Mouse (Mus musculus) cerebellum, postnatal 4 days (tissue): ENCODE data around the gene B4galt7.
"Not testable (repeated sequence)": the region's sequence is repeated elsewhere in the genome, so short reads cannot be mapped to it uniquely, and the experiment has no call there.

Experiments used
- DNase-seq, 2 experiments: peaks; one replicate each; pipeline ENCODE4 v3.0.0; 2022; ENCODE audit warnings: low spot score in 2 of 2, mixed read lengths in 1 of 2

B4galt7 gene

GRCm38 (mm10) chr13:55596802-55597201, 2.9 kb upstream of the B4galt7 start:
- DNase-seq = no peak

- no peak for DNase-seq
These were observed 961 bp downstream of the B4galt7 start for GRCm38 (mm10) chr13:55600657-55601056.

GRCm38 (mm10) chr13:55601611-55602010, 1.9 kb downstream of the B4galt7 start:
- DNase-seq = peak; percentile 84 to 92

- no peak for DNase-seq
These were observed 4.9 kb downstream of the B4galt7 start for GRCm38 (mm10) chr13:55604606-55605005.

GRCm38 (mm10) chr13:55606899-55607623, 7.4 kb downstream of the B4galt7 start:
- DNase-seq = no peak

- no peak for DNase-seq
These were observed 7.9 kb downstream of the B4galt7 start for GRCm38 (mm10) chr13:55607624-55608006.

GRCm38 (mm10) chr13:55611996-55612395, 12.3 kb downstream of the B4galt7 start:
- no peak for DNase-seq

GRCm38 (mm10) chr13:55613471-55613870, 13.8 kb downstream of the B4galt7 start:
- no peak for DNase-seq

- DNase-seq = no peak
These were observed 19.6 kb downstream of the B4galt7 start for GRCm38 (mm10) chr13:55619328-55619727.

- DNase-seq = no peak
These were observed 20.6 kb downstream of the B4galt7 start for GRCm38 (mm10) chr13:55620275-55620674.

GRCm38 (mm10) chr13:55622156-55622648, 22.5 kb downstream of the B4galt7 start:
- DNase-seq = not testable (repeated sequence)

- peak; percentile 58 to 80 for DNase-seq
These were observed 23.2 kb downstream of the B4galt7 start, which contains the start of gene Caml for GRCm38 (mm10) chr13:55622649-55623541. TSS of gene Caml (plus strand) at chr13:55623005.

GRCm38 (mm10) chr13:55634639-55635127, 35.0 kb downstream of the B4galt7 start, which contains the start of gene Ddx46:
TSS of gene Ddx46 (plus strand) at chr13:55635027.
- peak; percentile 88 to 95 for DNase-seq

GRCm38 (mm10) chr13:55635146-55635571, 35.5 kb downstream of the B4galt7 start:
- DNase-seq = no peak

- DNase-seq = no peak
These were observed 36.7 kb downstream of the B4galt7 start for GRCm38 (mm10) chr13:55636185-55636983.

GRCm38 (mm10) chr13:55640480-55640879, 40.8 kb downstream of the B4galt7 start:
- DNase-seq = peak; percentile 63 to 68

GRCm38 (mm10) chr13:55644525-55644924, 44.8 kb downstream of the B4galt7 start:
- DNase-seq = peak in 1 of 2 experiments; percentile 8

- DNase-seq = no peak
These were observed 50.4 kb downstream of the B4galt7 start for GRCm38 (mm10) chr13:55650098-55650497.

GRCm38 (mm10) chr13:55650980-55651379, 51.3 kb downstream of the B4galt7 start:
- no peak for DNase-seq
